Mouse (Mus musculus) granulocyte monocyte progenitor cell, adult 5-6 weeks (primary cell): ENCODE measurements at regions not wholly inside any gene's neighbourhood (a gene's known extent, or its start where the extent isn't known, plus 50 kb on each side); places are given as distances from the start of the nearest gene placed in this dataset.

Experiments used
- ATAC-seq: replicated peaks from 2 replicates; pipeline ENCODE4 v1.8.0; 2016; ENCODE audit warnings: mild to moderate bottlenecking, moderate TSS enrichment, inconsistent platforms; ENCODE audit not compliant: poor library complexity, severe bottlenecking

GRCm38 (mm10) chr3:129002866-129003265 is 196.8 kb upstream of the Pitx2 start:
- ATAC-seq = no peak

DNA sequence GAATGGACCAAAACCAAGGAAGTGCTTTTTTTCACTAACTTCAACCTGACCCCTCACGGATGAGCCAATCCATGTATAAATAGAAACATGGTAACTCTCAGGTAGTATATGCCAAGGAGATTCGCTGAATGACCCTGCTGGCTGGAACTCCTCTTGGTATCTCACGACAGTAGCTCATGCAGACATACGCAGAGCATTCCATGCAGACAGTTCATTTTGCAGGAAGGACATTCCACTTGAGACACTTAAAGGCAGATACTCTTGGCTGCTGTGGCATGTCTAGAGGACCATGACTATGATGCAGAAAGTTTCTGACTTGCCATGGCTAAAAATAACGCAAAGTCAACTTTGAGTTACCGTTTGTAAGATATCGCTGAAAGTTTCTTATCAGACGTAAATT is 195.6 kb upstream of the Pitx2 start:
- ATAC-seq = no peak

DNA sequence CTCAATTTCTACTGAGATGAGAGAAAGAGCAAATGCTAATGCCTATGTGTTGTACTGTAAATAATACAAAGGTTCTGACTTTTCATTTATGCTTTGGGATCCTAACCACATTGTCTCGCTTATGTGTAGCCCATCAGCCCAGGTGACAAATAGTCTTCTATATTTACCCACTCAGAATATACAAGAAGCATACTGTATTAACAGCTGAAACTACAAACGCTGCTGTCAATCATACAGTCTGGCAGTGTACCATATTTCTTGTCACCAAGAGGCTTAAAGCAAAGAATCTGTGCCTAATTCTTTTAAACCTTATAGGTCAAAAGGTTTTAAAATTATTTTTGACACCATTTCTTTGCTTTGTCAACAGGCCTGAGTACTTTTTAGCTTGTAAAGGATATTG is 160.8 kb upstream of the Pitx2 start:
- no peak for ATAC-seq

DNA sequence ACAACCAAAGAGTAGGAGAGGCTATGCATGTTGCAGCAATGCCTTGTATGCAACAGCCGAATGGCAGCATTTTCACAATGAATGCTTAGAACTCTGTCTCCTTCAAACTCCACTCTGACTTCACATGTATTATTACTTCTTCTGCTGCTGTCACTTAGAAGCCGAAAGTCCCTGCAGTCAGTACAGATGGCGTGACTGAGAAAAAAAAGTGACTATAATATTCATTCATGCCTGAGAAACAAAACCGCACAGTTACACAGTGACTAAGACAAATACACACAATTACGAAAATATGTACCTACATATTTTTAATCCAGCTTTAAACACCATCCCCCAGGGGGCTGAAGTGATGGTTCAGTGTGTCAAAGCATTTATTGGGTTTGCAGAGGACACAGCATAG is 154.8 kb upstream of the Pitx2 start:
- no peak for ATAC-seq

DNA sequence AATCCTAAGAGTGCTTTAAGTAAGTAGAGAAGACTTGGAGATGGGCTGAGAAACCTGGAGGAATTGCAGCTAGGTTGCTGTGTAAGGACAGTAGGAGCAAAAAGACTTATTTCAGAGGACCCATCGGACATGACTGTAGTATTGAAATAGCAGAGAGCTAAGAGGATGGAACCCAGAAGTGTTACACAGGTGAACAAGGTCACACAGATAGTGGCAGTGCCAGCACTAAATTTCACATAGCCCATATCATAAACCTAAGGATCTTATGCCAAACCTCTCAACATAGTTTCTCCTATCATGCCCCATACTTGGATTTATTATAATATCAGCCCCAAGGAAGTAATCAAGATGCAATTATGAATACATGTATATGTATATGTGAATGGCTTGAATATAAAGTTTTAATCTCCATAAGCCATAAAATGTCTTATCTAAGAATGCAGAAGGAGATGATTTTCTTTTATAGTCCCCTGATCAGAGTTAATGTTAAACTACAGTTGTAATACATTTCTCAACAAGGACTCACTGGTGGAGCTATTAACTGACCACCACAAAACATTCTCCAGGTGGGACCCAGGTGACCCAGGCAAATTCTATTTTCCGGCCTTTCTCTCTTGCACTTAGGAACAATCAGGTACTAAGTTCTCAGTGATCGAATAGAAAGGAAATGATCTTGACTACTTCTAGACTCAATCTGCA is 149.6 kb upstream of the Pitx2 start:
- no peak for ATAC-seq

- ATAC-seq = no peak
Measured at GRCm38 (mm10) chr3:129065457-129066364, 134.0 kb upstream of the Pitx2 start.

GRCm38 (mm10) chr3:129069676-129070075 is 130.0 kb upstream of the Pitx2 start:
- no peak for ATAC-seq

DNA sequence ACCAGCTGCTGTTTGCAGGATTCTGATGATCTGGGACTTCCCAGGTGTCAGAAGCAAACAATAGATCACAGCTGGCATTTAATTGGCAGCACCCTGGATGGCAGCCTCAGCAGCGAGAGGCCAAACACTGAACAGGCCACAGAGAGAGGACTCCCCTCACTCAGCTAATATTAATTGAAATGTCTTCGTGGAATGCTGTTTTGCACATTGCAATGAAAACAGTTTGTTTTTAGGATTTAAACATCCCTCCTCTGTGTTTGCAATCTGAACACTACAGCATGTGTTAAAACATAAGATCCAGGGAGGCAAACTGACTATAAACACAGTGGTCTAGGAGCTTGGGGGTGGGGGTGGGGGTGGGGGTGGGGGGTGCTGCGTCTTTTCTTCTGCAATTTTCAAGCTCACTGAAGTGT is 129.2 kb upstream of the Pitx2 start:
- ATAC-seq = no peak

- no peak for ATAC-seq
Measured at GRCm38 (mm10) chr3:129071002-129071401, 128.7 kb upstream of the Pitx2 start.

- ATAC-seq = no peak
Measured at GRCm38 (mm10) chr3:129076396-129076795, 123.3 kb upstream of the Pitx2 start.

GRCm38 (mm10) chr3:129103786-129104440 is 95.8 kb upstream of the Pitx2 start:
- ATAC-seq = no peak

GRCm38 (mm10) chr3:129104811-129105210 is 94.9 kb upstream of the Pitx2 start:
- ATAC-seq = no peak

- no peak for ATAC-seq
Measured at GRCm38 (mm10) chr3:129106174-129106573, 93.5 kb upstream of the Pitx2 start.

GRCm38 (mm10) chr3:129130521-129130920 is 69.2 kb upstream of the Pitx2 start:
- ATAC-seq = no peak

GRCm38 (mm10) chr3:129131140-129131539 is 68.5 kb upstream of the Pitx2 start:
- no peak for ATAC-seq

GRCm38 (mm10) chr3:129131877-129132433 is 67.7 kb upstream of the Pitx2 start:
- no peak for ATAC-seq
